Mouse (Mus musculus) urinary bladder, postnatal 14 days (tissue): ENCODE results near the gene Ttc24.
A peak's percentile ranks its signal among the peaks of the same experiment; 100 is the strongest.

Source experiments
- DNase-seq: peaks from one replicate; pipeline ENCODE4 v3.0.0; 2021; ENCODE audit warnings: low spot score

Gene Ttc24

GRCm38 (mm10) chr3:88078204-88078603, at the start of gene Ttc24:
Ttc24 (minus strand) TSS chr3:88078304.
- DNase-seq = no peak

DNA sequence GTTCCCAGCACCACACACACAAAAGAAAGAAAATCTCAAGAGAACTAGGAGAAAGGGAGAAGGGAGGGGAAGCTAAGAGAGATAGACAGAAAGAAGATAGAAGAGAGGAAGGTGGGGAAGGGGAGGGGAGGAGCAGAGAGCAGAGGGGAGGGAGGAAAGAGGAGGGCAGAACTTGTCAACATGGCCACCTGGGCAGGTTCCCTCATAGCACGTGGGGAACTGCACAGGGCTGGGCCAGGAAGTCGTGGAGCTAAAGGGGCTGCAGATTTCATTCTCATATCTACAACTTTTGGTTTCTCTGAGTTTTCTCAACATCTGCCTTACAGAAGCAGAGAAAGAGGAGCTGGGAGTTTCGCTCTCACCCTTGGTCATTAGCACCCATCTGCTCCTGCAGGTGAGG, 49.5 kb upstream of the Ttc24 start:
- no peak for DNase-seq

- DNase-seq = no peak
Measured at GRCm38 (mm10) chr3:88126181-88126580, 48.1 kb upstream of the Ttc24 start.

- DNase-seq = no peak
Measured at GRCm38 (mm10) chr3:88125195-88125594, 47.1 kb upstream of the Ttc24 start.

- DNase-seq = no peak
Measured at GRCm38 (mm10) chr3:88121164-88122131, 43.3 kb upstream of the Ttc24 start.

GRCm38 (mm10) chr3:88120117-88120651, 42.1 kb upstream of the Ttc24 start:
- no peak for DNase-seq

DNA sequence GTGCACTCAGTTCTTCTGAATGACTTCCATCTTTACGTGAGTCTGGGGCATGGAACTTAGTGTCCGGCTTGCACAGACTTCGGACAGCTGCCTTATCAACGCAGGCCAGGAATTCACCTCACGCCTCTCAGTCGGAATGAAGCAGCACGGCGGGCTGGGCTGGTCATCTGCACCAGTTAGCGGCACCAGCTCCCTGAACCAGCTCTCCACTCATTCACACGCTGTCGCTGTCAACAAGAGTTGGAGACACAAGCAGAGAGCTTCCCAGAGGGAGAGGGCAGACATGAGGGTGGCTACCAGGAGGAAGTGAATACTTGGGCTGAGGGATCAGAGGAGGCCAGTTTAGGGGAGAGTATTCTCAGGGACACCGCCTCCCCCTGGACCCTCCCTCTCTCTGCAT, 36.3 kb upstream of the Ttc24 start:
- no peak for DNase-seq

DNA sequence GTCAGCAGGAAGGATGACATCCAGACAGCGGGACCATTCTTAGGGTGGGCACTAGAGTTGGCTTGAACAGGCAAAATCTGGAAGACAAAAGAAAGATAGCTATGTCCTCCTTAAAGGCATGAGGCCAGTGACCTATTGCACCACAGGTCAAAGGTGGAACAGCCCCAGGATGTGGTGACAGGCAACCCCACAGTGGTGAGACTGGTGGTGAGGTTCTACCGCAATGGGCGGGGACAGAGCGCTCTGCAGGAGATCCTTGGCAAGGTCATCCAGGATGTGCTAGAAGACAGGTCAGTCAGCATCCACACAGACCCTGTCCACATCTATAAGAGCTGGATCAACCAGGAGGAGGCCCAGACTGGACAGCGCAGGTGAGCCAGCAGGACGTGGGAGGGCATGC, 31.0 kb upstream of the Ttc24 start:
- no peak for DNase-seq

DNA sequence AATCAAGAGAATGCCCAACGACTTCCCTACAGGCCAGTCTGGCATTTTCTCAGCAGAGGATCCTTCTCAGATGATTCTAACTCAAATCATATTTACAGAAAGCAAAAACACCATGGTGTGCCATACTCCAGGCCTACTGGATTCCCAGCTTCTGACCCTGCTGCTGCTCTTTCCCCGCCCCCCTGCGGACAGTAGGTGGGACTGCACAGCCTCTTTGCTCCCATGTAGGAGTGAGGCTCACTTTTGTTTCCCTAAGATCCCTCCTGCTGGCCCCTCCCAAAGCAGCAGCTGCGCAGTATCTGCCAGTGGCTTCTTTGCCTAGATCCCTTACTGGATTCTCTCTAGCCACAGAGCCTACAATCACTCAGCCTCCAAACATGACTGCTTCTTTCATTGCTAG, 28.0 kb upstream of the Ttc24 start:
- no peak for DNase-seq

- DNase-seq = no peak
Measured at GRCm38 (mm10) chr3:88102611-88103010, 24.5 kb upstream of the Ttc24 start.

- no peak for DNase-seq
Measured at GRCm38 (mm10) chr3:88102196-88102595, 24.1 kb upstream of the Ttc24 start.

DNA sequence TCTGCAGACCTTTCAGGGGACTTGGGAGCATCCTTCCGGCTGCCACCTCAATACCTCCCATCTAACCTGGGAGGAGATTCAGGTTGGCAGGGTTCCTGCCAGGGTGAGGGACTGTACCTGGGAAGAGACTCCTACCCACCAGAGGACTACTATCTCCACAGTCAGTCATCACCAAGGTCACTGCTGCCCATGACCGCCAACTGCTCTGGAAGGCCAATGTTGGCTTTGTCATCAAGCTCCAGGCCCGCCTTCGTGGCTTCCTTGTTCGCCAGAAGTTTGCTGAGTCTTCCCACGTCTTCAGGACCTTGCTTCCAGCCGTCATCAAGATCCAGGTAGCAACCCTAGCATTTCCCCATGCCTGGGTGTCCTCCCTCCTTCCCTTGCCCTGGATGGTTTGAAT, 23.6 kb upstream of the Ttc24 start:
- no peak for DNase-seq

- DNase-seq = no peak
Measured at GRCm38 (mm10) chr3:88100251-88100650, 22.1 kb upstream of the Ttc24 start.

DNA sequence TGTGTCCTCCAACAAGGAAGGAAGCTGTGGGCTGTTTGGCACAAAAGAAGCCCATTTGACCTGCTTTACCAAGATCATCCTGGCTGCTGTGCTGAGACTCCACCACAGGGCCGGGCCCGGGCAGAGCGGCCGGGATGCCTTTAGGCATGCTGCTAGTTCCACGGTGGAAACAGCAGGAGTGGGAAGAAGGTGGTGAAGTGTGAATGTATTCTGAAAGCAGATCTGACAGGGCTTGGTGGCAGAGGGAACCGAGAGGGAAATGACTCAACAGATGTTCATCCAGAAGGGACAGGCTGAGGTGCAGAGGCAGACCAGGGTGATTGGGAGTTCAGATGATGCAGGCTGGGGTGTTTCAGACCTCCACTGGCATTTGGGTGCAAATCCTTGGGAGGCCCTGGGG, 19.6 kb upstream of the Ttc24 start:
- no peak for DNase-seq

GRCm38 (mm10) chr3:88094126-88094525, 16.0 kb upstream of the Ttc24 start:
- no peak for DNase-seq

GRCm38 (mm10) chr3:88090616-88091015, 12.5 kb upstream of the Ttc24 start:
- DNase-seq = no peak

GRCm38 (mm10) chr3:88090106-88090505, 12.0 kb upstream of the Ttc24 start:
- DNase-seq = no peak

GRCm38 (mm10) chr3:88087688-88088087, 9.6 kb upstream of the Ttc24 start:
- peak; percentile 18 for DNase-seq

DNA sequence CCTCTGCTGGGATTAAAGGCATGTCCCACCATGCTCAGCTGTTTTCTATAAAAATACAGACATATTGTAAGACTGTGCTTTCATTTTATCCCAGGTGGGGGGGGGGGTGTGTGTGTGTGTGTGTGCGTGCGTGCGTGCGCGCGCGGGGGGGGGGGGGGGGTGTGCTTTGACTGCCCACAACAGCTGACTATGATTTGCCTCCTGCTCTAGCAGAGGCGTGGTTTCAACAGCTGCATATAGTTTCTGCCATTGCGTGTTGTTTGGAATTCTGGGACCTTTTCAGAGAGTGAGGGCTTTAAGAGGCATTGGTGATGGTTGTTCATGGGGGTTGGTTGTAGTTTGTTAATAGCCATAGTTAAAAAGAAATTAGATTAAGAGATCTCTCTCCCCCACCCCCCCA, 7.4 kb upstream of the Ttc24 start:
- DNase-seq = no peak

GRCm38 (mm10) chr3:88084001-88084400, 5.9 kb upstream of the Ttc24 start:
- DNase-seq = no peak

GRCm38 (mm10) chr3:88082663-88083062, 4.6 kb upstream of the Ttc24 start:
- DNase-seq = no peak

DNA sequence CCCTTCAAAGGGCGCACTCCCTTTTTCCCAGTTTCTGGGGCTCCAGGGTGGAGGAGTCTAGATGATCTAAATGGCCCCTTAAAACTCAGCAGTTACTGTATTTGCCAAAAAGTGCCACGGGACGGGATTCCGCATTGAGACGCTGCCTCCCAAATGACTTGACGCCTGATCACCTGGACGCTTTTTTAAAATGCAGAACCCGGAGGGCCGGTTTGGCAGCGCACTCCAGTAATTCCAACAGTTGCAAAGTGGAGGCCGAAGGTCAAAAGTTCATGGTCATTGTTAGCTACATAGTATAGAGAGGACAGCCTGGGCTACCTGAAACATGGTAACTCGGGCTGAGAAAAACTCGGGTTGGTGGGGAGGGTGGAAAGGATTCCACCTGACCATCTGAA, 4.1 kb upstream of the Ttc24 start:
- DNase-seq = peak; percentile 18

DNA sequence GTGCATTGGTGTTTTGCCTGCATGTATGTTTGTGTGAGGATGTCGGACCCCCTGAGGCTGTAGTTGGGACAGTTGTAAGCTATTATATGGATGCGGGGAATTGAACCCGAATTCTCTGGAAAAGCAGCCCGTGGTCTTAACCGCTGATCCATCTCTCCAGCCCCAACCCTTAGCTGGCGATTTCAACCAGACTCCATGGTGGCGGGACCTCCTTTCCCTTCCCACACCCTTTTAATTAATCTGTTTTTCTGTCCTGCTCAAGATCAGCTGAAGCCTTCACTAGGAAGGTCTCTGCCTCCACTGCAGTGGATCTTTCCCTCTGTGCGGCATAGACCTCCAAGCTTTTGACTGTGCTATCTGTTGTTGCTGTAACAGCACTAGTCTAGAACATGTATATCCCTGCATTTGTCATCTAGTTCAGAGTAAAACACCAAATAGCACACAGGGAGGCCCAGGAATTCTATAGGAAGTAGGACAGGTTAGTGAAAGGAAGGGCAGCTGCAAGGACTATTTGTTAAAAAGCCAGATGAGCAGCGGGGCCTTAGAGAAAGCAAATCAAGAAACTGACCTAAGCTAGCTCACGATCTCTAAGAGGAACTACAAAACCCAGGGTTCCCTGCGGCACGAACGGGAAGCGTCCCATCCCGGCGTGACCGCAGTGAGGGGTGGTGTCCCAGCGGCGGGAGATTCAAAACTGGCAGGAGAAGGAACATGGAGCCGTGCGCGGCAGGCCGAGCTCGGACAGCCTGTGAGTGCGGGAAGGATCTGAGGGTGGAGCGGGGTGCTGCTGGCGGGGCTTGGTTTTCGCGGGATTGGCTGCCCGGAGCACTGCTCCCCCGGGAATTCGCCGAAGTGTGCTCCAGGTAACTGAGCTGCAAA, 3.5 kb upstream of the Ttc24 start, which contains the start of gene Iqgap3:
Iqgap3 (plus strand) TSS at position 627 of the 879 bp plus-strand sequence.
- peak; percentile 91 for DNase-seq
